Mouse (Mus musculus) G1E (cell line): Measurements from ENCODE around the gene Ube2u.

ENCODE experiments used
- CTCF ChIP-seq: IDR thresholded peaks from 2 replicates; pipeline ENCODE4 v1.5.1; 2012; ENCODE audit warnings: low read depth, low read length, inconsistent platforms, mixed read lengths
- GATA1 ChIP-seq: IDR thresholded peaks from 2 replicates; pipeline ENCODE4 v1.6.1; 2012; ENCODE audit warnings: borderline replicate concordance, low read length, inconsistent platforms, mixed read lengths
- GATA2 ChIP-seq: IDR thresholded peaks from 2 replicates; pipeline ENCODE4 v1.6.1; 2012; ENCODE audit warnings: low read depth, low read length, inconsistent platforms, borderline replicate concordance
- POLR2AphosphoS5 ChIP-seq: IDR thresholded peaks from 2 replicates; pipeline ENCODE4 v1.6.1; 2012; ENCODE audit warnings: low read depth, low read length, inconsistent platforms; ENCODE audit not compliant: insufficient replicate concordance
- TAL1 ChIP-seq: conservative IDR thresholded peaks from 2 replicates; pipeline ENCODE4 v1.6.1; 2012; ENCODE audit warnings: low read depth, low read length, inconsistent platforms, mixed read lengths

- TF ChIP-seq CTCF (no peak), GATA1 (no peak), POLR2AphosphoS5 (no peak), TAL1 (no peak), GATA2 (no peak)
Observed at GRCm38 (mm10) chr4:100596630-100597029, 118.0 kb downstream of the Ube2u start.
